Mouse (Mus musculus) MEL (cell line): ENCODE data around the gene Ppif.

Experiments
- CTCF ChIP-seq, 3 experiments: IDR thresholded peaks in 2 of 3; conservative IDR thresholded peaks in 1 of 3; 2 replicates each; pipeline ENCODE4 v1.5.1; 2011 to 2012; ENCODE audit warnings: low read length in 3 of 3, low read depth in 2 of 3, mild to moderate bottlenecking in 2 of 3, improper control_type of control experiment in 1 of 3, inconsistent platforms in 1 of 3, mixed read lengths in 1 of 3, moderate library complexity in 1 of 3; ENCODE audit not compliant: control insufficient read depth in 1 of 3, insufficient read depth in 1 of 3, poor library complexity in 1 of 3, severe bottlenecking in 1 of 3
- EP300 ChIP-seq, 2 experiments: IDR thresholded peaks; 2 replicates each; pipeline ENCODE4 v1.6.1; 2011; ENCODE audit warnings: improper control_type of control experiment in 2 of 2, low read length in 2 of 2, low read depth in 1 of 2, mild to moderate bottlenecking in 1 of 2
- MAX ChIP-seq: IDR thresholded peaks from 2 replicates; pipeline ENCODE4 v1.6.1; 2011; ENCODE audit warnings: low read length, improper control_type of control experiment
- MAZ ChIP-seq: IDR thresholded peaks from 2 replicates; pipeline ENCODE4 v1.6.1; 2012; ENCODE audit warnings: low read depth, mild to moderate bottlenecking, inconsistent platforms, low read length, improper control_type of control experiment
- MXI1 ChIP-seq: IDR thresholded peaks from 2 replicates; pipeline ENCODE4 v1.6.1; 2011; ENCODE audit warnings: mild to moderate bottlenecking, low read depth, low read length, improper control_type of control experiment
- POLR2A ChIP-seq, 2 experiments: IDR thresholded peaks; 2 replicates each; pipeline ENCODE4 v1.6.1; 2011 to 2012; ENCODE audit warnings: low read length in 2 of 2, mild to moderate bottlenecking in 2 of 2, control low read depth in 1 of 2, improper control_type of control experiment in 1 of 2, low read depth in 1 of 2, moderate library complexity in 1 of 2; ENCODE audit not compliant: control insufficient read depth in 1 of 2, insufficient read depth in 1 of 2, poor library complexity in 1 of 2
- ZKSCAN1 ChIP-seq: IDR thresholded peaks from 2 replicates; pipeline ENCODE4 v1.6.1; 2012; ENCODE audit warnings: low read depth, mild to moderate bottlenecking, inconsistent platforms, low read length, improper control_type of control experiment, moderate library complexity

DNA sequence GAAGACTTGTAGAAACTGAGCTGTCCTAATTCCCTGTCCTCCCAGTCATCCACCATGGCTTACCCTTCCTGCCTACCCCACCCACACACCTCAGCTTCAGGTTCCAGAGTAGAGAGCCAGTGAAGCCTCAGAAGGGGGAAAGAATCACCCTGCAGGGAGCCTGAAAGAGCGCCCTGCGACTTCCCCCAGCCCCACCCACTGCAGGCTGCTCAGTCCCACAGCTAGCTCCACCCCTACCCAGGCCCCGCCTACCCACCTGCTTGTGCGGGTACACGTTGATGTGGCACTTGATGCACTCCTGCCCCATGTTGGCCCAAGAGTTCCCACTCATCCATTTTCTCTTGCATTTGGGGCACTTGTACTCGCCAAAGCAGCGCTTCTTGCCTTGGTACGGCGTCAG lies 25.4 kb downstream of the Ppif start:
- TF ChIP-seq ZKSCAN1 (no peak), CTCF (IDR thresholded peaks at IDR 0.05 in 2 of 3, conservative IDR thresholded peaks at IDR 0.05 in 1 of 3; ENCODE audit: control insufficient read depth in 1 of 3, insufficient read depth in 1 of 3, low read depth in 2 of 3, low read length in 3 of 3, poor library complexity in 1 of 3, severe bottlenecking in 1 of 3) (no peak), MXI1 (no peak), EP300 (IDR thresholded peaks at IDR 0.05; ENCODE audit: low read depth in 1 of 2, low read length in 2 of 2) (no peak), POLR2A (IDR thresholded peaks at IDR 0.05; ENCODE audit: control insufficient read depth in 1 of 2, insufficient read depth in 1 of 2, low read depth in 1 of 2, low read length in 2 of 2, poor library complexity in 1 of 2) (no peak), MAX (no peak), MAZ (no peak)
